Mouse (Mus musculus) erythroblast, embryonic 14.5 days (primary cell): ENCODE measurements around the gene AI987944. TPM values are rescaled to one million over a fixed set of nuclear protein-coding genes. Genes with fewer than 3 reads are reported as not detected.
A peak's percentile ranks its signal among the peaks of the same experiment; 100 is the strongest.

Experiments used
- H3K27me3 ChIP-seq: 2 replicates; pipeline ENCODE4 v1.6.1; 2012; ENCODE audit warnings: inconsistent platforms; ENCODE audit not compliant: control insufficient read depth
- H3K36me3 ChIP-seq: 2 replicates; pipeline ENCODE4 v1.6.1; 2012; ENCODE audit warnings: mild to moderate bottlenecking, inconsistent platforms; ENCODE audit not compliant: control insufficient read depth
- H3K4me1 ChIP-seq: 2 replicates; pipeline ENCODE4 v1.6.1; 2012; ENCODE audit warnings: inconsistent platforms; ENCODE audit not compliant: control insufficient read depth
- H3K4me3 ChIP-seq: replicated peaks from 2 replicates; pipeline ENCODE3; 2012; ENCODE audit warnings: moderate library complexity, mild to moderate bottlenecking, inconsistent platforms
- H3K9me3 ChIP-seq: 2 replicates; pipeline ENCODE4 v1.6.1; 2012; ENCODE audit warnings: low read length, inconsistent platforms, mixed read lengths; ENCODE audit not compliant: control insufficient read depth
- GATA1 ChIP-seq: IDR thresholded peaks from 2 replicates; pipeline ENCODE4 v1.6.1; 2012; ENCODE audit warnings: low read length, inconsistent platforms, mixed read lengths
- TAL1 ChIP-seq: IDR thresholded peaks from 3 replicates; pipeline ENCODE4 v1.6.1; 2012; ENCODE audit warnings: low read length, inconsistent platforms, mixed read lengths
- polyA plus RNA-seq: library from polyadenylated mRNA; stranded (reverse); fragments of >175 nt; gene quantifications from 2 replicates; pipeline ENCODE4 v1.2.3, GENCODE M21; 2012

The AI987944 gene
- not detected in 2 replicates for polyA plus RNA-seq

DNA sequence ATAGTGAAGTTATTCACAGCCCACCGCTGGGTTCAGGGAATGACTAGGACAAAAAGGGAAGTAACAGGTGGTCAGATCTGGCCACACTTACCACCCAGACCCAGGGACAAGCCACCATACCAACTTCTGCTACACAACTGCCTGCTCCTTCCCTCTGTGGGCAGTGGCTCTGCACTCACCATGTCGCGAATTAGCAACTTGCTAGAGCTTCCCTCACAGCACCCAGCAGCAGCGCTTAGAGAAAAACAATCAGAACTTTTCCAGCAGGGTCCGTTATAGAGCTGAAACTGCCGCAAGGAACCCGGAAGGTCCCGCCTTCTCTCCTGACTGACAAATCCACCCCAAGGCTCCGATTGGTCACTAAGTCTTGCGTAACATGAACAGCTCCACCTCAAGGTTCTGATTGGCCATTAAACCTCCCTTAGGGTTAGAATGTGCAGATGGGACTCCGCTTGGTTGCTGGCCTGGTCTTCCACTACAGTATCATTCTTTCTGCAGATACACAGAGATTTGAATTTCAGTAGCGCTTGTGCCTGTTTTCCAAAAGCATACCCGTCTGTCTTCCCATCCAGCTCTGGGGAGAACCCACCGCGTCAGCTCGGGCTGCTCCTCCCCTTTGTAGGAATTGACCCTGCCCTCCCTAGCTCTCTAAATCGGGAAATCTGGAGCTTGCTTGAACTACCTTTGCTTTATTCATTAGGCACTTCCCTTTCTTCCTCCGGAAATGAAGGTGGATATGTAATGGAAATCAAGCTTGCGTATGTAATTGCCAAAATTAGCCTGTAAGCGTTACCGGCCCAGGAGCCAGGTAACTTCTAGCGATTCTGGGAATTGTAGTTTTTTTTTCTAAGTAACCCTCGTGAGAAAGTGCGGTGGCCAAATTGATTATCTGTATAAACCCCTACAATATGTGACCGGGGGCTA is at the start of gene AI987944:
Gene AI987944, minus strand, starts transcription at position 332 of the 924 bp plus-strand sequence.
- TF ChIP-seq GATA1 (no peak), TAL1 (no peak)
- H3K9me3 ChIP-seq = no peaks in the 10 kb centered on the region
- H3K4me3 ChIP-seq = peak within 1 kb of the TSS; percentile 69
- H3K36me3 ChIP-seq = no peaks in the 10 kb centered on the region
- H3K4me1 ChIP-seq = peaks cover 12% of the 10 kb centered on the region
- no peaks in the 10 kb centered on the region for H3K27me3 ChIP-seq

DNA sequence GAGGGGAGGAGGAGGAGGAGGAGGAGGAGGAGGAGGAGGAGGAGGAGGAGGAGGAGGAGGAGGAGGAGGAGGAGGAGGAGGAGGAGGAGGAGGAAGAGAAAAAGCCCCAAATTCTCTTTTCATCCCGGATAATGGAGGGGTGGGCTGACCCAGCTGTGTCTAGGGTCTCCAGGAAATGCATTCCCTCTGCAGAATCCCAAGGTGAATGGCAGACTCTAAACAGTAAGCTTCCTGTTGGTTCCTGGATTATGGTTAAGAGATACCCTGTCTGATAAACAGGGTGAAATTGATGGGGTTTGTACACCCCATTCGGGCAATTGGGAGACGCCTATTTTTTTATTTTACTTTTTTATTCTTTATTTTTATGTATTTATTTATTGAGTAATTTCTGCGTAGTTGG is 951 bp upstream of the AI987944 start:
- Histone ChIP-seq H3K9me3 (no peaks in the 10 kb centered on the region), H3K36me3 (no peaks in the 10 kb centered on the region), H3K27me3 (no peaks in the 10 kb centered on the region), H3K4me1 (peaks cover 12% of the 10 kb centered on the region), H3K4me3 (no peak overlapping the region)
- TF ChIP-seq GATA1 = no peak
- no peak for TF ChIP-seq TAL1

Other genes with a start within 250 kb of the AI987944 start
- 0.01 TPM in 1 of 2 replicates, not detected in the other for gene Gm5592, start 239.5 kb downstream of the AI987944 start, polyA plus RNA-seq
- gene Vmn2r57, start 55.3 kb upstream of the AI987944 start, polyA plus RNA-seq = not detected in 2 replicates
- not detected in 2 replicates for gene Gm20449, start 106.0 kb upstream of the AI987944 start, polyA plus RNA-seq
- gene AW146154, start 106.5 kb upstream of the AI987944 start, polyA plus RNA-seq = not detected in 2 replicates
- not detected in 2 replicates for gene Gm6871, start 180.3 kb upstream of the AI987944 start, polyA plus RNA-seq
- not detected in 2 replicates for gene 2610021A01Rik, start 205.9 kb upstream of the AI987944 start, polyA plus RNA-seq
- not detected in 2 replicates for gene Zfp788, start 239.8 kb upstream of the AI987944 start, polyA plus RNA-seq